Mouse (Mus musculus) hindbrain, embryonic 16.5 days (tissue): Measurements from ENCODE around the gene Sms. TPM values are rescaled to one million over a fixed set of nuclear protein-coding genes. Genes with fewer than 3 reads are reported as not detected.

Experiments used
- ATAC-seq: fragments of 200-750 bp; cut with Nextera tagmentation; 2 replicates; pipeline ENCODE4 v1.8.0; 2017; ENCODE audit warnings: moderate TSS enrichment, moderate library complexity
- H3K27ac ChIP-seq: fragments of 300-500 bp; sonication (generic); 2 replicates; pipeline ENCODE4 v1.5.1; 2014; ENCODE audit warnings: low read depth, mild to moderate bottlenecking, control low read depth, low read length, moderate library complexity
- H3K27me3 ChIP-seq: fragments of 300-500 bp; sonication (generic); replicated peaks from 2 replicates; pipeline ENCODE4 v1.6.1; 2014; ENCODE audit warnings: low read length; ENCODE audit not compliant: control insufficient read depth, insufficient read depth
- H3K36me3 ChIP-seq: fragments of 300-500 bp; sonication (generic); 2 replicates; pipeline ENCODE4 v1.6.1; 2014; ENCODE audit warnings: mild to moderate bottlenecking, low read length, moderate library complexity, mixed read lengths; ENCODE audit not compliant: control insufficient read depth, insufficient read depth
- H3K4me1 ChIP-seq: fragments of 300-500 bp; sonication (generic); 2 replicates; pipeline ENCODE4 v1.6.1; 2014; ENCODE audit warnings: low read depth, low read length; ENCODE audit not compliant: control insufficient read depth, insufficient read depth
- H3K4me2 ChIP-seq: fragments of 300-500 bp; sonication (generic); 2 replicates; pipeline ENCODE4 v1.6.1; 2014; ENCODE audit warnings: mild to moderate bottlenecking, low read length, control low read depth, moderate library complexity
- H3K4me3 ChIP-seq: fragments of 300-500 bp; sonication (generic); 2 replicates; pipeline ENCODE4 v1.5.1; 2014; ENCODE audit warnings: mild to moderate bottlenecking, low read length, control low read depth, moderate library complexity
- H3K9ac ChIP-seq: fragments of 300-500 bp; sonication (generic); 2 replicates; pipeline ENCODE4 v1.6.1; 2014; ENCODE audit warnings: low read depth, mild to moderate bottlenecking, control low read depth, low read length, moderate library complexity
- H3K9me3 ChIP-seq: fragments of 300-500 bp; sonication (generic); 2 replicates; pipeline ENCODE4 v1.6.1; 2014; ENCODE audit warnings: mild to moderate bottlenecking, low read length, moderate library complexity; ENCODE audit not compliant: control insufficient read depth
- WGBS: fragments of 180-500 bp; shearing (Covaris S2); extraction: QIAGEN DNeasy Blood & Tissue Kit; methylation state at CpG from one replicate; pipeline ENCODE4 v1.1.7; 2014; 5-methylcytosine and 5-hydroxymethylcytosine counted together
- polyA plus RNA-seq: library from polyadenylated mRNA; unstranded; fragments of >200 nt; fragmentation: Nextera tagmentation; extraction: Ambion mirVana; gene quantifications from 2 replicates; pipeline ENCODE4 v1.2.1, GENCODE M21; 2015

Gene Sms
- polyA plus RNA-seq, 1 experiment from 2014 or later = 115 TPM

DNA sequence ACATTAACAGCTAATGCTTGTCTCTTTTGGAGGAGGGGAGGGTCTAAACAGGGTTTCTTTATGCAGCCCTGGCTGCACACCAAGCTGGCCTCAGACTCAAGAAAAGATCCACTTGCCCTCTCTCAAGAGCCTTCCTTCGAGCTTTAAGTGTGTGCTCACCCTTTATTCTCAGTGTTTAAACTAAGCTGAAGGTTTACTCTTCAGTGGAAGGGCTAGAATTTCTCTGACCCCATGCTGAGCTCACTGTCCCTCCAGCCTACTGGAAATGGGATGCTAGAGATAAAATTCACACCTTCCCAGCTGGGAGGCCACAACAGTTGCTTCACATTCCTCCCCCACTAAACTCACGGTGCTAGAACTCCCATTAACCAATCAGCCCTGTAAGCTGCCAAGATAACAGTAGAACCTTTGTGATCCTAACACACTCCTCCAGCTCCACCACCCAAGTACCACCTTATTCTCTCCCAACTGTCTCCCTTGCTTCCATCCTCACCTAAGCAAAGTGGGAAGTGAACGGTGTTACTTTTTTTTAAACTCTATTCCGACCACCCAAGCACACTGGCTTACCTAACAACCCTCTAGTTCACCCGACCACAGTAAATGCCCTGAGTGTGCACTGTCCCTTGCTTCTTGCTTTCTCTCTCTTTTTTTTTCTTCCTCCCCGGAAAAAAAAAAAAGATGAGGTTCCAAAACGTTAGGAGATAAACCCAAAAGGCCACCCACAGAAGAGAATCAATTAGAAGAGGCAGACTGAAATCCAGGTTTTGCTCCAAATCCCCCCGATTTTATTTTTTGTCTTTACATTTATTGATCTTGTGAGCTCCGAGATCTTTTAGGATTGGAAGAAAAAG is 2.0 kb downstream of the Sms start:
- 23% methylated on average over 9 of the region's 9 CpGs for WGBS
- no peaks in the 10 kb centered on the region; the same call in 1 of the 2 replicates for H3K9me3 ChIP-seq
- H3K4me2 ChIP-seq = peak overlapping the region; percentile 58
- H3K4me3 ChIP-seq = peak overlapping the region; percentile 62
- no peak for ATAC-seq
- H3K36me3 ChIP-seq = no peaks in the 10 kb centered on the region
- peak overlapping the region; percentile 91 for H3K27ac ChIP-seq
- peak overlapping the region; percentile 31 for H3K9ac ChIP-seq
- no peaks in the 10 kb centered on the region for H3K4me1 ChIP-seq
- no peaks in the 10 kb centered on the region for H3K27me3 ChIP-seq

DNA sequence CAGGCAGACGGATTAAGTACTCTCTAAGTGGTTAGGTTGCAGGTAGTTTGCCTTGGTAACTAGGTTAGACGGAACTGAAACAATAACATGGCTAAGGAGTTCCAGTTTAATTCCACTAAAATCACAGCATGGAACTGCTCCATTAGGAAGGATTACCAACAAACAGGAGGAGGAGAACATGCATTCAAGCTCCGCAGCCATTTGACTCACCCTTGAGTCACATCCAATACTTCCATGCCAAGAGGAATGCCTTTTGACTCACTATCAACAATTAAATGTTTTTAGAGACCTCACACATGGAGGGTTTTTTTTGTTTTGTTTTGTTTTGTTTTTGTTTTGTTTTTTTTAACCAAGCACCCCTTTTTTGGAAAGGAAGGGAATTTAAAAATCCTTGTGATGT is 3.3 kb downstream of the Sms start:
- H3K9ac ChIP-seq = no peak overlapping the region
- H3K4me1 ChIP-seq = no peaks in the 10 kb centered on the region
- no peak for ATAC-seq
- no peak overlapping the region for H3K4me3 ChIP-seq
- no peak overlapping the region for H3K4me2 ChIP-seq
- no peaks in the 10 kb centered on the region; the same call in 1 of the 2 replicates for H3K9me3 ChIP-seq
- no peak overlapping the region for H3K27ac ChIP-seq
- WGBS = 61% methylated on average over 3 of the region's 3 CpGs
- no peaks in the 10 kb centered on the region for H3K27me3 ChIP-seq
- H3K36me3 ChIP-seq = no peaks in the 10 kb centered on the region

DNA sequence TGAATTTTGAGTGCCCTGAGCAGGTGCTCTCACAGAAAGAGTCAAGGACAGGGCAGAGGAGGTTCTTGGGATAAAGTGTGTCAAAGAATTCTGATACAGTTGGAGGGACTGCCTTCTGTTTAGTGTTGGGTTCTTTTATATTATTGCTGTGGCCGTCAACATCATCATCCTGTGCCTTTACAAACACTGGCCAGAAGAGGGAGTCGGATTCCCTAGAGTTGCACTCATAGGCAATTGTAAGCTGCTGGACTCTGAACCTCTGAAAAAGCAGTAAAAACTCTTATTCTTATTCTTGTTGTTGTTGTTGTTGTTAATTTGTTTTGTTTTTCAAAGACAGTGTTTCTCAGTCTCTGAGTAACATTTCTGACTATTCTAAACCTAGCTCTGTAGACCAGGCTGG is 5.3 kb downstream of the Sms start:
- Histone ChIP-seq H3K9me3 (no peaks in the 10 kb centered on the region; the same call in 1 of the 2 replicates), H3K36me3 (no peaks in the 10 kb centered on the region), H3K9ac (no peak overlapping the region), H3K4me3 (no peak overlapping the region), H3K4me2 (no peak overlapping the region), H3K27me3 (no peaks in the 10 kb centered on the region), H3K4me1 (no peaks in the 10 kb centered on the region), H3K27ac (no peak overlapping the region)
- no peak for ATAC-seq
- 34% methylated on average over 2 of the region's 2 CpGs for WGBS

DNA sequence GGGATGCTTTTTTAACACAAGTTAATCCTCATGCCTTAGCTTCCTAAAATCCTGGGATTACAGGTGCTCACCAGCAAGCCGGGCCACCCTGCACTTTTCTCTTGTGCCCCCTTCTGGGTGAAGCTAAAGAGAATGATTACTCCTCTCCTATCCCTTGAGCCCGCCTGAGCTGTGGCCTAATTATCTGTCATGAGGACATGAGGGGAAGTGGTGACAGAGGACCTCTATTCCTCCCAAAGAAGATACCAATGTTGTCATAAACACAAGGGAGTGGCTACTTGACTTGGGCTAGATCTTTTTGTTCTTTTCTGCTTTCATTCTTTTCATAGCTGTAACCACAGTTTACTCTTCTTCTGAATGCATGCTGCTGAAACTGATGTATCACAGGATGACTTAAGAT is 9.2 kb downstream of the Sms start:
- no peak for ATAC-seq
- Histone ChIP-seq H3K4me2 (no peak overlapping the region), H3K9ac (no peak overlapping the region), H3K27me3 (no peaks in the 10 kb centered on the region), H3K27ac (no peak overlapping the region), H3K4me3 (no peak overlapping the region), H3K4me1 (no peaks in the 10 kb centered on the region), H3K36me3 (no peaks in the 10 kb centered on the region), H3K9me3 (no peaks in the 10 kb centered on the region)
- 83% methylated on average over 2 of the region's 2 CpGs for WGBS

DNA sequence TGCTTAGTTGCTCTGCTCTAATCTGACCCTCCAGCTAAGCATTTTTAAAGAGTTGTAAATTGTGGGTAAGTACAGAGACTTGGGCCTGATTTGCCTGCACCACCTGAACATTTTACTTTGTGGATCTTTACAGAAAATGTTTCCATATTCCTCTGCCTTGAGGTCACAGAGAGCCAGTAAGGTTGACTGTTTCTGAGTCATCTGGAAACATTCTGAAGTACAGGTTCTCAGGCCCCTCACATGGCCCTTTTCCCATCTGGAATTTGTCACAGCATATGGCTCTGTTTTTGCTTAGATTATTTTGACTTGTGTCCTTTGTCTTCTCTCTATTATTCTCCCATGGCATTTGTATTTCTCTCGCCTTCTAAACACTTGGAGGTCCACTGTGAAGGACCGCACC is 10.2 kb downstream of the Sms start:
- Histone ChIP-seq H3K27ac (no peak overlapping the region), H3K4me2 (no peak overlapping the region), H3K9ac (no peak overlapping the region), H3K36me3 (no peaks in the 10 kb centered on the region), H3K4me3 (no peak overlapping the region), H3K27me3 (no peaks in the 10 kb centered on the region), H3K9me3 (no peaks in the 10 kb centered on the region), H3K4me1 (no peaks in the 10 kb centered on the region)
- WGBS = 82% methylated on average over 2 of the region's 2 CpGs
- ATAC-seq = no peak

DNA sequence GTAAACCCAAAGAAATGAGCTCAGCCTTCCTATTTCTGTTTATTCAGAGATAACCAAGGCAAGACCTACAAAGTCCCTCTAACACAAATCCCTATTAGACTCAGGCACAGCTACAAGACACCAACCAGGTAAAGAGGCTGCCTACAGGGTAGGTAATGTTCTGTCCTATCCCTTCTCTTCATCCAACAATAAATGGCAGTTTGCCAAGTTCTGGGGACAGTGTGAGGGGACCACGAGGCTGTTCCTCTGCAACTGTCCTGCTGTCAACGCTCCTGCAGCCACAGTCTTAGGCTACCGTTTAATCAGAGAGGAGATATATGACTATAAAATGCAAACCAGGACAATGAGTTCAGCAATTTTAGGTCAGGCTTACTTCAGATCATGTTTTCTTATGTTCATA is 14.8 kb downstream of the Sms start:
- 42% methylated on average over 3 of the region's 3 CpGs for WGBS
- Histone ChIP-seq H3K4me1 (no peaks in the 10 kb centered on the region), H3K27ac (no peak overlapping the region), H3K4me2 (no peak overlapping the region), H3K9me3 (no peaks in the 10 kb centered on the region), H3K9ac (no peak overlapping the region), H3K27me3 (no peaks in the 10 kb centered on the region), H3K4me3 (no peak overlapping the region), H3K36me3 (no peaks in the 10 kb centered on the region)
- no peak for ATAC-seq

DNA sequence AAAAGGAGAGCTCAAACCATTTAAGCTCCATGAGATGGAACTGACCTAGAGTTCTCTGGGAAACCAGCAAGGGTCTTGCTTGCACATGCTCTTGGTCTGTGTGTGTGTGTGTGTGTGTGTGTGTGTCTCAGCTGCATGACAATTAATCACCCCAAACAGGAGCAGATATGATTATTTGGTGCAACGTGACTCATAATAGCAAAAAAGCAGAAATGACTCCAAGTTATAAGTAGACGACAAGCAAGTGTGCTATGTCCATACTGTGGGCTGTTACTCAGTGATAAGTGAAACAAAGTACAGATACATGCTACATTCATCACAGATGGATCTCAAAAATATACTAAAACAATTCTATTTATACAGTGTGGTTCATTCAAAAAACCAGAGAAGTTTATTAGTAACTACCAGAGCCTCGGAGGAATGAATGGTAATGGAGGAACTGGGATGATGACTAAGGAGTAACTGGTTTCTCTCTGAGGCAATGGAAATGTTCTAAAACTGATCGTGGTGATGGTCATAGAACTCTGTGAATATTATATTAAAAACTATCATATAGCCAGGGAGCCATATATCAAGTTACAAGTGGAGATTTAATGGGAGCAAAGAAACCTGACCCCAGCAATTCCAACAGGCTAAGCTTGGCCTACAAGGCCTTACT is 15.8 kb downstream of the Sms start:
- Histone ChIP-seq H3K9ac (no peak overlapping the region), H3K9me3 (no peaks in the 10 kb centered on the region), H3K27ac (no peak overlapping the region), H3K4me2 (no peak overlapping the region), H3K27me3 (no peaks in the 10 kb centered on the region), H3K4me1 (no peaks in the 10 kb centered on the region), H3K36me3 (no peaks in the 10 kb centered on the region), H3K4me3 (no peak overlapping the region)
- WGBS = 79% methylated on average over 4 of the region's 4 CpGs
- ATAC-seq = no peak

- H3K4me2 ChIP-seq = no peak overlapping the region
- H3K9ac ChIP-seq = no peak overlapping the region
- ATAC-seq = no peak
- 80% methylated on average over 8 of the region's 8 CpGs for WGBS
- no peak overlapping the region for H3K27ac ChIP-seq
- H3K4me1 ChIP-seq = no peaks in the 10 kb centered on the region
- no peaks in the 10 kb centered on the region for H3K9me3 ChIP-seq
- H3K27me3 ChIP-seq = no peaks in the 10 kb centered on the region
- no peak overlapping the region for H3K4me3 ChIP-seq
- H3K36me3 ChIP-seq = no peaks in the 10 kb centered on the region
These were observed 20.1 kb downstream of the Sms start for GRCm38 (mm10) chrX:157471711-157472660.

- Histone ChIP-seq H3K4me2 (no peak overlapping the region), H3K4me3 (no peak overlapping the region), H3K4me1 (no peaks in the 10 kb centered on the region), H3K9ac (no peak overlapping the region), H3K27me3 (no peaks in the 10 kb centered on the region), H3K36me3 (no peaks in the 10 kb centered on the region), H3K27ac (no peak overlapping the region), H3K9me3 (no peaks in the 10 kb centered on the region)
- ATAC-seq = no peak
- WGBS = 80% methylated on average over 3 of the region's 3 CpGs
These were observed 23.3 kb downstream of the Sms start for GRCm38 (mm10) chrX:157468795-157469194.
